Mouse (Mus musculus) lung, adult 2 months (tissue): ENCODE data around the gene Tfec.

ENCODE experiments used
- CTCF ChIP-seq: fragments of 200-500 bp; IDR thresholded peaks from 2 replicates; pipeline ENCODE4 v1.5.1; 2011; ENCODE audit warnings: mild to moderate bottlenecking, low read length, control low read depth; ENCODE audit not compliant: insufficient read depth
- POLR2A ChIP-seq: fragments of 200-500 bp; IDR thresholded peaks from 2 replicates; pipeline ENCODE4 v1.6.1; 2011; ENCODE audit warnings: low read depth, mild to moderate bottlenecking, control low read depth, low read length, borderline replicate concordance; ENCODE audit errors: extremely low read depth

GRCm38 (mm10) chr6:16835631-16836030 lies 62.6 kb downstream of the Tfec start:
- TF ChIP-seq POLR2A (no peak), CTCF (no peak)
